Mouse (Mus musculus) cerebellum, adult 2 months (tissue): ENCODE results near the gene Hist1h3f. TPM values are rescaled to one million over a fixed set of nuclear protein-coding genes. Genes with fewer than 3 reads are reported as not detected.
"Not testable (repeated sequence)": the region's sequence is repeated elsewhere in the genome, so short reads cannot be mapped to it uniquely, and the experiment has no call there.

Experiments
- DNase-seq, 2 experiments: peaks; one replicate each; pipeline ENCODE4 v3.0.0; 2021
- H3K27ac ChIP-seq: fragments of 200-500 bp; 2 replicates; pipeline ENCODE4 v1.5.1; 2012; ENCODE audit warnings: low read length, control low read depth, inconsistent platforms; ENCODE audit not compliant: insufficient read depth
- H3K27me3 ChIP-seq: fragments of 200-500 bp; 2 replicates; pipeline ENCODE4 v1.6.1; 2012; ENCODE audit warnings: inconsistent platforms, mild to moderate bottlenecking, low read length, moderate library complexity; ENCODE audit not compliant: control insufficient read depth, insufficient read depth
- H3K4me1 ChIP-seq: fragments of 200-500 bp; 2 replicates; pipeline ENCODE4 v1.6.1; 2011; ENCODE audit warnings: low read length; ENCODE audit not compliant: control insufficient read depth, insufficient read depth
- H3K4me3 ChIP-seq: fragments of 200-500 bp; replicated peaks from 2 replicates; pipeline ENCODE3; 2011; ENCODE audit warnings: mild to moderate bottlenecking, low read depth, low read length, control low read depth; ENCODE audit not compliant: insufficient read depth
- CTCF ChIP-seq: fragments of 200-500 bp; IDR thresholded peaks from 2 replicates; pipeline ENCODE4 v1.5.1; 2011; ENCODE audit warnings: low read depth, mild to moderate bottlenecking, control low read depth, low read length, moderate library complexity, borderline replicate concordance; ENCODE audit not compliant: insufficient read depth
- POLR2A ChIP-seq: fragments of 200-500 bp; IDR thresholded peaks from 2 replicates; pipeline ENCODE4 v1.6.1; 2011; ENCODE audit warnings: low read length, control low read depth, borderline replicate concordance; ENCODE audit not compliant: insufficient read depth
- WGBS: fragments of 180-500 bp; shearing (Covaris S2); methylation state at CpG from one replicate; pipeline ENCODE4 v1.1.7; 2018; 5-methylcytosine and 5-hydroxymethylcytosine counted together
- polyA plus RNA-seq: library from polyadenylated mRNA; depleted of rRNA; stranded (reverse); fragments of >200 nt; gene quantifications from 2 replicates; pipeline ENCODE4 v1.2.3, GENCODE M21; 2012

The Hist1h3f gene
- polyA plus RNA-seq, 1 experiment = 0.33 TPM

GRCm38 (mm10) chr13:23536076-23536822 is 7.6 kb upstream of the Hist1h3f start:
- H3K27me3 ChIP-seq = no peaks in the 10 kb centered on the region
- peaks cover 4% of the 10 kb centered on the region; the same call in 1 of the 2 replicates for H3K4me1 ChIP-seq
- WGBS = 10% methylated on average over 7 of the region's 7 CpGs
- H3K4me3 ChIP-seq = no peak overlapping the region
- no peak for TF ChIP-seq POLR2A
- TF ChIP-seq CTCF = no peak
- no peak for DNase-seq
- no peak overlapping the region for H3K27ac ChIP-seq

GRCm38 (mm10) chr13:23537006-23537710 is 6.7 kb upstream of the Hist1h3f start:
- no peak for TF ChIP-seq CTCF
- no peak for TF ChIP-seq POLR2A
- no peaks in the 10 kb centered on the region for H3K27me3 ChIP-seq
- no peak overlapping the region for H3K4me3 ChIP-seq
- 81% methylated on average over 3 of the region's 3 CpGs for WGBS
- H3K27ac ChIP-seq = no peak overlapping the region
- DNase-seq = no peak
- H3K4me1 ChIP-seq = peaks cover 4% of the 10 kb centered on the region; the same call in 1 of the 2 replicates

- Histone ChIP-seq H3K27ac (no peak overlapping the region), H3K27me3 (no peaks in the 10 kb centered on the region), H3K4me1 (peaks cover 4% of the 10 kb centered on the region; the same call in 1 of the 2 replicates), H3K4me3 (no peak overlapping the region)
- no peak for DNase-seq
- TF ChIP-seq CTCF (no peak), POLR2A (no peak)
- 58% methylated on average over 5 of the region's 5 CpGs for WGBS
Observed at GRCm38 (mm10) chr13:23538249-23538648, 5.6 kb upstream of the Hist1h3f start.

GRCm38 (mm10) chr13:23539821-23540220 is 4.0 kb upstream of the Hist1h3f start:
- H3K4me3 ChIP-seq, H3K27me3 ChIP-seq, H3K4me1 ChIP-seq, H3K27ac ChIP-seq, DNase-seq: not testable (repeated sequence)
- 83% methylated on average over 1 of the region's 1 CpGs for WGBS

- 90% methylated on average over 3 of the region's 3 CpGs for WGBS
- TF ChIP-seq POLR2A = no peak
- TF ChIP-seq CTCF = no peak
- H3K4me3 ChIP-seq = no peak overlapping the region
- no peak for DNase-seq
- no peaks in the 10 kb centered on the region for H3K4me1 ChIP-seq
- no peaks in the 10 kb centered on the region for H3K27me3 ChIP-seq
- H3K27ac ChIP-seq = no peak overlapping the region
Observed at GRCm38 (mm10) chr13:23541497-23541896, 2.4 kb upstream of the Hist1h3f start.

- H3K27ac ChIP-seq, DNase-seq, H3K4me1 ChIP-seq, H3K27me3 ChIP-seq, H3K4me3 ChIP-seq: not testable (repeated sequence)
- 19% methylated on average over 3 of the region's 3 CpGs for WGBS
Observed at GRCm38 (mm10) chr13:23542225-23542980, 1.4 kb upstream of the Hist1h3f start.

GRCm38 (mm10) chr13:23542999-23543607 is 749 bp upstream of the Hist1h3f start, which contains the start of gene Hist1h2bh:
Gene Hist1h2bh, minus strand, starts transcription at chr13:23543392.
- H3K4me3 ChIP-seq = peak within 1 kb of the TSS; percentile 64
- H3K27me3 ChIP-seq, H3K4me1 ChIP-seq, H3K27ac ChIP-seq: not testable (repeated sequence)
- peak; percentile 62 to 76 for DNase-seq
- WGBS = under 1% methylated on average over 40 of the region's 42 CpGs

- H3K27ac ChIP-seq, H3K27me3 ChIP-seq, H3K4me1 ChIP-seq: not testable (repeated sequence)
- H3K4me3 ChIP-seq = peak overlapping the region; percentile 15
- DNase-seq = peak in 1 of 2 experiments; percentile 49
- WGBS = 1% methylated on average over 13 of the region's 14 CpGs
Observed at GRCm38 (mm10) chr13:23544787-23545120, 902 bp downstream of the Hist1h3f start.
